Mouse (Mus musculus): Measurements from ENCODE around the gene Suz12. TPM values are rescaled to one million over a fixed set of nuclear protein-coding genes. Genes with fewer than 3 reads are reported as not detected.
"Not testable (repeated sequence)": the region's sequence is repeated elsewhere in the genome, so short reads cannot be mapped to it uniquely, and the experiment has no call there.

Suz12 gene
- polyA plus RNA-seq, 1 experiment from 2014 or later = 33.9 TPM

DNA sequence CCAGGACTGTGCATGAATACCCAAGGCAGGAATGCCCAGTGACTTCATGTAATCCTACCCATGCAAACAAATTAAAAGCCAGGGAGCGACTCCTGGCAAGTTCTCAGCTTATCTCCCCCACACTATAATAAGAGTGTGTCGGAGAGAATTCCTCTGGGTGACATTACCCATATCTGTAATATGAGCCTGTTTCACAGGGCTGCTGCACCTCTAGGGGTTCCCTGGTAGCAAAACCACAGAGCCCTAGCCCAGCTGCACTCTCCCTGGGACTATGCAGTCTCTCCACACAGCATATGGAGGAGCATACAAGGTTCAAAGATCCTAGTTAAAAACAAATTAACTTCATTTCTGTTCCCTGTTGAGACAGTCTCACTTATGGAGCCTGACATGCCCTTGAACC, 57.2 kb downstream of the Suz12 start:
- no peaks in the 10 kb centered on the region for H3K4me1 ChIP-seq (ENCODE audit: control insufficient read depth, insufficient read depth, low read length)
- no peaks in the 10 kb centered on the region for H3K9me3 ChIP-seq (ENCODE audit: control insufficient read depth, low read depth, low read length)
- no peak overlapping the region for H3K4me3 ChIP-seq (ENCODE audit: low read depth, low read length)
- no peak overlapping the region for H3K27ac ChIP-seq (ENCODE audit: low read length)
- no peak overlapping the region for H3K4me2 ChIP-seq (replicated peaks; ENCODE audit: low read depth, low read length)
- H3K36me3 ChIP-seq (ENCODE audit: control insufficient read depth, insufficient read depth, low read length) = peaks cover 27% of the 10 kb centered on the region
- no peak overlapping the region for H3K9ac ChIP-seq (replicated peaks; ENCODE audit: low read depth, low read length)
- ATAC-seq (ENCODE audit: insufficient number of reproducible peaks, insufficient read depth, low FRiP score, low read depth) = no peak
- no peaks in the 10 kb centered on the region for H3K27me3 ChIP-seq (ENCODE audit: control insufficient read depth, insufficient read depth, low read length)
- WGBS = 44% methylated on average over 2 of the region's 2 CpGs

DNA sequence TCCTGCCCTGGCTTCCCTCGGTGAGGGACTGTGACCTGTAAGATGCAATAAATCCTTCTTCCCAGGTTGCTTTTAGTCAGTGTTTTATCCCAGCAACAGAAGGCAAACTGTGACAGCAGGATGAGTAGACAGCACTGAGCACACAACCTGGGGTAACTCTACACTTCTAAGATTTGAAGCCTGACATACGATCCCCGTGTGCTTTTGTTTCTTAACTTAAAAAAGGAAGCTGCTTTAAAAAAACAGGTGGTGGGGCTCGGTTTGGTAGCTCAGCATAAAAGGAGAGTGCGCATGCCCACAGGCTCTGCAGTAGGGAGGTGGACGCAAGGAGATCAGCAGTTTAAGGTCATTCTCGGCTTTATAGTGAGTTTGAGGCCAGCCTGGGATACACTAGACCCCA, 59.5 kb downstream of the Suz12 start:
- no peak overlapping the region for H3K27ac ChIP-seq (ENCODE audit: low read length)
- no peaks in the 10 kb centered on the region for H3K27me3 ChIP-seq (ENCODE audit: control insufficient read depth, insufficient read depth, low read length)
- 60% methylated on average over 7 of the region's 7 CpGs for WGBS
- H3K9ac ChIP-seq (replicated peaks; ENCODE audit: low read depth, low read length) = no peak overlapping the region
- ATAC-seq (ENCODE audit: insufficient number of reproducible peaks, insufficient read depth, low FRiP score, low read depth) = no peak
- no peak overlapping the region for H3K4me2 ChIP-seq (replicated peaks; ENCODE audit: low read depth, low read length)
- H3K4me1 ChIP-seq (ENCODE audit: control insufficient read depth, insufficient read depth, low read length) = no peaks in the 10 kb centered on the region
- no peaks in the 10 kb centered on the region for H3K9me3 ChIP-seq (ENCODE audit: control insufficient read depth, low read depth, low read length)
- H3K36me3 ChIP-seq (ENCODE audit: control insufficient read depth, insufficient read depth, low read length) = peaks cover 40% of the 10 kb centered on the region
- no peak overlapping the region for H3K4me3 ChIP-seq (ENCODE audit: low read depth, low read length)

DNA sequence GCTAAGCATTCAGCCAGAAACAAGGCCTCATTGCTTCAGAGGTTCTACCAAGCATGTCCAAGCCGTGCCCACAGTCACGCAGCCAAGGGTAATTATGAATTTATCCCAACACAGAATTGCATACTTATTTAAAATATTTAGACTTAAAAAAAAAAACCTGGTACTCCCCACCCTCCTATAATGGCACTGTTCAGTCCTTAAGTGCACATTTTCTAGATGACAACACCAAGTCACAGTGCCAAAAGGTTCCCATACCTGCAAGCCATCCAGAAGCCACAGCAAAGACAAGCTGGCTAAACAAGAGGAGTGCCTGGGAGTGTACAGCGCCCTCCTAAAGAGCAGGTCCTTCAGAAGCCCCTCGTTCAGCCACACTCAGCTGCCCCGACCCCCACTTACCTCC, 60.3 kb downstream of the Suz12 start:
- Histone ChIP-seq H3K36me3 (ENCODE audit: control insufficient read depth, insufficient read depth, low read length) (peaks cover 42% of the 10 kb centered on the region), H3K27ac (ENCODE audit: low read length) (no peak overlapping the region), H3K9ac (replicated peaks; ENCODE audit: low read depth, low read length) (no peak overlapping the region), H3K9me3 (ENCODE audit: control insufficient read depth, low read depth, low read length) (no peaks in the 10 kb centered on the region), H3K4me3 (ENCODE audit: low read depth, low read length) (no peak overlapping the region), H3K4me1 (ENCODE audit: control insufficient read depth, insufficient read depth, low read length) (no peaks in the 10 kb centered on the region), H3K4me2 (replicated peaks; ENCODE audit: low read depth, low read length) (no peak overlapping the region), H3K27me3 (ENCODE audit: control insufficient read depth, insufficient read depth, low read length) (no peaks in the 10 kb centered on the region)
- WGBS = 88% methylated on average over 5 of the region's 5 CpGs
- ATAC-seq (ENCODE audit: insufficient number of reproducible peaks, insufficient read depth, low FRiP score, low read depth) = no peak

DNA sequence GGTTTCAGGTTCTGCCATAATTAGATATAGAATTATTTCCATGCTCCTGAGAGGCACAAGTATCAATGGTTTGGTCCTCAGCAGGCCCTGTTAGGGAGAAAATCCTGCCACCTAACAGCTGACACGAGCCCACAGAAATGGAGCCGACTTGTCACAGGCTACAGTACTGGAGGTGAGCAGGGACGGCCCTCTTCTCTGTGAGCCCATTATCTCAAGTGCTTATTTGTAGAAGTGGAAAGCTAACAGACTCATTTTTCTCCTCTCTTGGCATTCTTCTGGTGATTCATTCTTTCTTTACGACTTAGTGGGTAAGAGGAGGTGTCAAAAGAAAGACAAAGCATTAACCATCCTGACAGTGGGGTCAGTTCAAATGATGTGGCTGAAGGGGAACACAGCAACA, 61.8 kb downstream of the Suz12 start:
- H3K27ac ChIP-seq (ENCODE audit: low read length) = no peak overlapping the region
- H3K36me3 ChIP-seq (ENCODE audit: control insufficient read depth, insufficient read depth, low read length) = peaks cover 47% of the 10 kb centered on the region
- no peak overlapping the region for H3K9ac ChIP-seq (replicated peaks; ENCODE audit: low read depth, low read length)
- no peak overlapping the region for H3K4me3 ChIP-seq (ENCODE audit: low read depth, low read length)
- no peak overlapping the region for H3K4me2 ChIP-seq (replicated peaks; ENCODE audit: low read depth, low read length)
- H3K4me1 ChIP-seq (ENCODE audit: control insufficient read depth, insufficient read depth, low read length) = no peaks in the 10 kb centered on the region
- 43% methylated on average over 4 of the region's 4 CpGs for WGBS
- H3K27me3 ChIP-seq (ENCODE audit: control insufficient read depth, insufficient read depth, low read length) = no peaks in the 10 kb centered on the region
- no peaks in the 10 kb centered on the region for H3K9me3 ChIP-seq (ENCODE audit: control insufficient read depth, low read depth, low read length)
- ATAC-seq (ENCODE audit: insufficient number of reproducible peaks, insufficient read depth, low FRiP score, low read depth) = no peak

DNA sequence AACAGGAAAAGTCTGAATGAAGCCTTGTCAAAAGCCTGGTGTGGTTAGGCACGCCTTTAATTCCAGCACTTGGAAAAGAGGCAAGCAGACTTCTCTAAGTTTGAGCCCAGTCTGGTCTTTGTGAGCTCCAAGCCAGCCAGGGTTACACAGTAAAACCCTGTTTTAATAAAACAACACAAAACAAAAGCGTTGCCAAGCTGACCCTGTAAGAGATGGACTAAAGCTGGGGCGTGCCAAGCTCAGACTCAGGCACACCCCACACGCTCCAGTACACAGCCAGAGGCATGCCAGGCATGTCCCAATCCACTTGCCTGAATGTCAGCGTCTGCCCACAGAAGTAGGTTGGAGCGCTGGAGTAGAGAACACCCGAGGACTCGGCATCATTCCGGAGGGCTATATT, 63.2 kb downstream of the Suz12 start:
- no peak overlapping the region for H3K4me3 ChIP-seq (ENCODE audit: low read depth, low read length)
- no peaks in the 10 kb centered on the region for H3K27me3 ChIP-seq (ENCODE audit: control insufficient read depth, insufficient read depth, low read length)
- peaks cover 49% of the 10 kb centered on the region for H3K36me3 ChIP-seq (ENCODE audit: control insufficient read depth, insufficient read depth, low read length)
- H3K9me3 ChIP-seq (ENCODE audit: control insufficient read depth, low read depth, low read length) = no peaks in the 10 kb centered on the region
- no peak overlapping the region for H3K27ac ChIP-seq (ENCODE audit: low read length)
- no peak overlapping the region for H3K4me2 ChIP-seq (replicated peaks; ENCODE audit: low read depth, low read length)
- ATAC-seq (ENCODE audit: insufficient number of reproducible peaks, insufficient read depth, low FRiP score, low read depth) = no peak
- 92% methylated on average over 9 of the region's 9 CpGs for WGBS
- no peaks in the 10 kb centered on the region for H3K4me1 ChIP-seq (ENCODE audit: control insufficient read depth, insufficient read depth, low read length)
- no peak overlapping the region for H3K9ac ChIP-seq (replicated peaks; ENCODE audit: low read depth, low read length)

DNA sequence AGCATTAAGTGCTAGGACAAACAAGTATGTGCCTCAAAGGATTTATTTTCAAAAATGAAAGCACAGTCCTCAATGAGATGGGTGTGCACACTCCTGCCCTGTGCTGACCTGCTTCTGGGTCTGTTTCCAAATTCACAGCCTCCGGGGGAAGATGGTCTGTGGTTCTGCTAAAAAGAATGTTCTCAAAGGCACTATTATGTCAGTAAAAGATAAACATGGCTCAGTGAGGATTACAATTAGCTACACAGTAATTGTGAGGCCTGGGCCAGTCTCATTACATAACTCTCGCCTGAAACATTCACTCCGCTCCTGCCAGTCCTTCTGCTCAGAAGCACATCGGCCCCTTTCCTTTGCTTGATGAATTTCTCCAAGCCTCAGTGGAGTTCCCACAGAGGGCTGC, 69.3 kb downstream of the Suz12 start:
- no peak for ATAC-seq (ENCODE audit: insufficient number of reproducible peaks, insufficient read depth, low FRiP score, low read depth)
- Histone ChIP-seq H3K4me3 (ENCODE audit: low read depth, low read length) (no peak overlapping the region), H3K4me2 (replicated peaks; ENCODE audit: low read depth, low read length) (no peak overlapping the region), H3K27ac (ENCODE audit: low read length) (no peak overlapping the region), H3K27me3 (ENCODE audit: control insufficient read depth, insufficient read depth, low read length) (no peaks in the 10 kb centered on the region), H3K9me3 (ENCODE audit: control insufficient read depth, low read depth, low read length) (no peaks in the 10 kb centered on the region), H3K36me3 (ENCODE audit: control insufficient read depth, insufficient read depth, low read length) (peaks cover 28% of the 10 kb centered on the region), H3K9ac (replicated peaks; ENCODE audit: low read depth, low read length) (no peak overlapping the region), H3K4me1 (ENCODE audit: control insufficient read depth, insufficient read depth, low read length) (no peaks in the 10 kb centered on the region)
- 48% methylated on average over 4 of the region's 4 CpGs for WGBS

DNA sequence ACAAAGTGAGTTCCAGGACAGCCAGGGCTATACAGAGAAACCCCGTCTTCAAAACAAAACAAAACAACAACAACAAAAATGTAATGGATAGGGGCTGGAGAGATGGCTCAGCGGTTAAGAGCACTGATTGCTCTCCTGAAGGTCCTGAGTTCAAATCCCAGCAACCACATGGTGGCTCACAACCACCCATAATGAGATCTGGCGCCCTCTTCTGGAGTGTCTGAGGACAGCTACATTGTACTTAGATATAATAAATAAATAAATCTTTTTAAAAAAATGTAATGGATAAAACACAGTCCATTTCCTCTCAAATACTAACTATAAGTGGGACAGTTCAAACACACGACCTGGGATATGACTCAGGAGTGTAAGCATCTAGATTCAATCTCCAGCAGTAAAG, 73.5 kb downstream of the Suz12 start:
- H3K4me2 ChIP-seq (replicated peaks; ENCODE audit: low read depth, low read length); H3K9ac ChIP-seq (replicated peaks; ENCODE audit: low read depth, low read length); H3K27me3 ChIP-seq (ENCODE audit: control insufficient read depth, insufficient read depth, low read length); H3K4me3 ChIP-seq (ENCODE audit: low read depth, low read length); H3K9me3 ChIP-seq (ENCODE audit: control insufficient read depth, low read depth, low read length); ATAC-seq (ENCODE audit: insufficient number of reproducible peaks, insufficient read depth, low FRiP score, low read depth); H3K27ac ChIP-seq (ENCODE audit: low read length); H3K4me1 ChIP-seq (ENCODE audit: control insufficient read depth, insufficient read depth, low read length); H3K36me3 ChIP-seq (ENCODE audit: control insufficient read depth, insufficient read depth, low read length): not testable (repeated sequence)
- 88% methylated on average over 4 of the region's 4 CpGs for WGBS

DNA sequence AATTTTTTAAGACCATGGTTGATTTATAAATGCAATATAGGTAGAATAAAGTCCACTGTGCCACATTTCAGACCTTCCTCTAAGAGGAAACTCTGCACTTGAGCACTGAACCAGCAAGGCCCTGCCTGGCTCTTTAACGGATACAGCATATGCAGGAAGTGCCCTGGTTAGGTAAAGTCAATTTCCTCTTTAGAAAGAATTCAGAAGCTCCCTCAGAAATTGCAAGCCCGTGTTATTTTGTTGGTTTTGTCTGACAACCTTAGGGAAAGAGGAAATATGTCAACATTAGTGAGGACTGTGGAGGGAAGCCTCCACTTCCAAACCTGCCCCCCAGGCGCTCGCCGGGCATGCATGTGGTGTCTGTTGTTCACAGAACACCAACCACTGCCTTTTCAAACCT, 74.7 kb downstream of the Suz12 start:
- ATAC-seq (ENCODE audit: insufficient number of reproducible peaks, insufficient read depth, low FRiP score, low read depth) = no peak
- 84% methylated on average over 5 of the region's 5 CpGs for WGBS
- H3K4me2 ChIP-seq (replicated peaks; ENCODE audit: low read depth, low read length) = no peak overlapping the region
- H3K27ac ChIP-seq (ENCODE audit: low read length) = no peak overlapping the region
- peaks cover 4% of the 10 kb centered on the region; the same call in 1 of the 2 replicates for H3K36me3 ChIP-seq (ENCODE audit: control insufficient read depth, insufficient read depth, low read length)
- no peak overlapping the region for H3K9ac ChIP-seq (replicated peaks; ENCODE audit: low read depth, low read length)
- no peak overlapping the region for H3K4me3 ChIP-seq (ENCODE audit: low read depth, low read length)
- H3K9me3 ChIP-seq (ENCODE audit: control insufficient read depth, low read depth, low read length) = no peaks in the 10 kb centered on the region
- H3K4me1 ChIP-seq (ENCODE audit: control insufficient read depth, insufficient read depth, low read length) = no peaks in the 10 kb centered on the region
- H3K27me3 ChIP-seq (ENCODE audit: control insufficient read depth, insufficient read depth, low read length) = no peaks in the 10 kb centered on the region

DNA sequence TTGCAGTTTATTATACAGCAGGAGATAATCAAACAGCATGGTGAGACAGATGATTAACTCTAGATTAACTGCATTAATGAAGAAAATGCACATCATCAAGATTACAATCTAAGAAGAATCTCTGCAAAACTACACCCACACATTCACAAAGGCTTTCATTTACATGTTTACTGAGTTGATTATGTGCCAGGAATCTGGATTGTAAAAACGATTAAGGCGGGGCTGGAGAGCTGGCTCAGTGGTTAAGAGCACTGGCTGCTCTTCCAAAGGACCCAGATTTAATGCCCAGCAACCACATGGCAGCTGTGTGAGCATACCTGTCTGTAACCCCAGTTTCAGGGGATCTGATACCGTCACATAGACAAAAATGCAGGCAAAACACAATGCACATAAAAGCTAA, 76.9 kb downstream of the Suz12 start:
- H3K4me1 ChIP-seq (ENCODE audit: control insufficient read depth, insufficient read depth, low read length) = no peaks in the 10 kb centered on the region
- 92% methylated on average over 3 of the region's 3 CpGs for WGBS
- no peaks in the 10 kb centered on the region for H3K36me3 ChIP-seq (ENCODE audit: control insufficient read depth, insufficient read depth, low read length)
- H3K4me2 ChIP-seq (replicated peaks; ENCODE audit: low read depth, low read length) = no peak overlapping the region
- no peak overlapping the region for H3K4me3 ChIP-seq (ENCODE audit: low read depth, low read length)
- no peak overlapping the region for H3K27ac ChIP-seq (ENCODE audit: low read length)
- H3K9ac ChIP-seq (replicated peaks; ENCODE audit: low read depth, low read length) = no peak overlapping the region
- no peaks in the 10 kb centered on the region for H3K27me3 ChIP-seq (ENCODE audit: control insufficient read depth, insufficient read depth, low read length)
- no peaks in the 10 kb centered on the region for H3K9me3 ChIP-seq (ENCODE audit: control insufficient read depth, low read depth, low read length)
- no peak for ATAC-seq (ENCODE audit: insufficient number of reproducible peaks, insufficient read depth, low FRiP score, low read depth)
